Comparison of ENCODE assay signal across 14 mouse cellular contexts in the genomic region with DNA sequence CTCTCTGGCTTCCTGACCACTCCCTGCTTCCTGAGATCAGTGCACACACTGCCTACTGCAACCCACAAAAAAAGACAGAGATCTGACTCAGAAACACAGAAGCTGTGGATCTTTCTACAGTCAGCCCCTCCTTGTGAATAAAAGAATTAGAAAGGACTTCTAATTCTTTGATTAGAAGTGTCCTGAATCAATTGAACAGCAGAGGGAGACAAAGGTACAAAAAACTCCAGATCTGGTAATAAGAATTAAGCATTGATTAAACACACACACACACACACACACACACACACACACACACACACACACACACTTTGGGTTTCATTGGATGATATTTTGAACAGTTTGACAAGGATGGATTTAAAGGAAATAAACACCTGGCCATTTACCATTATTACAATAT. TPM values are rescaled to one million over a fixed set of nuclear protein-coding genes. Genes with fewer than 3 reads are reported as not detected.
DNase-seq lines count a peak whose midpoint lies in the region; ATAC-seq and TF ChIP-seq lines count a peak whose summit lies in the region.
"Had no signal": no experiment of that assay in that cellular context is flagged by ENCODE, and none has a peak within 500 bp of the region (broad histone marks: within the 10 kb centered on the region; RNA-seq: fewer than 3 reads in every experiment).

No protein-coding gene starts in this region.

- ATAC-seq in kidney, postnatal 0 days (replicated peaks; ENCODE audit: low FRiP score, low read depth): no peak
- no peak for ATAC-seq in kidney, embryonic 16.5 days (ENCODE audit: low FRiP score, low TSS enrichment)

- no peaks in the 10 kb centered on the region for H3K9me3 ChIP-seq in kidney, postnatal 0 days (replicated peaks; ENCODE audit: low read length)
- no peaks in the 10 kb centered on the region for H3K9me3 ChIP-seq in kidney, embryonic 16.5 days (ENCODE audit: low read length)
- H3K9me3 ChIP-seq: megakaryocyte, embryonic 14.5 days had no signal

- no peak overlapping the region for H3K4me3 ChIP-seq in kidney, postnatal 0 days (replicated peaks; ENCODE audit: low read depth, low read length)
- H3K4me3 ChIP-seq in kidney, embryonic 16.5 days (ENCODE audit: low read length): no peak overlapping the region
- H3K4me3 ChIP-seq: megakaryocyte, embryonic 14.5 days had no signal

- no peak overlapping the region for H3K4me2 ChIP-seq in kidney, postnatal 0 days (ENCODE audit: low read length)
- H3K4me2 ChIP-seq in kidney, embryonic 16.5 days (replicated peaks; ENCODE audit: low read depth, low read length): no peak overlapping the region
- H3K4me2 ChIP-seq: heart, embryonic 11.5 days had no signal

- no peaks in the 10 kb centered on the region for H3K27me3 ChIP-seq in kidney, postnatal 0 days (ENCODE audit: insufficient read depth, low read length)
- no peaks in the 10 kb centered on the region for H3K27me3 ChIP-seq in kidney, embryonic 16.5 days (ENCODE audit: insufficient read depth, low read length)
- H3K27me3 ChIP-seq: megakaryocyte, embryonic 14.5 days had no signal

- no peak overlapping the region for H3K27ac ChIP-seq in kidney, postnatal 0 days
- H3K27ac ChIP-seq in kidney, embryonic 16.5 days (ENCODE audit: low read length): no peak overlapping the region

- peak; percentile 11 for DNase-seq in embryo, embryonic 11 days
- DNase-seq in embryo, embryonic 10 days (ENCODE audit: low spot score): no peak
- peak; percentile 39 for DNase-seq in kidney, postnatal 0 days (ENCODE audit: low spot score)
- DNase-seq in 3T3-L1 (ENCODE audit: low read depth, low spot score) (peak; percentile 54), R1 (ENCODE audit: low read depth, low spot score) (peak; percentile 11)
- no peak for DNase-seq in thymus, postnatal 25 days
- DNase-seq in layer of hippocampus, postnatal 36 days: no peak
- DNase-seq: adrenal gland, adult 8-10 months; kidney, adult 18-20 months; thymus, adult 18-20 months had no signal

- H3K9ac ChIP-seq in kidney, postnatal 0 days (ENCODE audit: low read depth, low read length): no peak overlapping the region
- no peak overlapping the region for H3K9ac ChIP-seq in kidney, embryonic 16.5 days (replicated peaks; ENCODE audit: low read length)

- H3K36me3 ChIP-seq in kidney, postnatal 0 days (ENCODE audit: insufficient read depth, low read length): no peaks in the 10 kb centered on the region
- H3K36me3 ChIP-seq in kidney, embryonic 16.5 days (ENCODE audit: insufficient read depth, low read length): no peaks in the 10 kb centered on the region

- peak; percentile 53 for TF ChIP-seq CTCF in kidney, postnatal 0 days (IDR thresholded peaks at IDR 0.05; ENCODE audit: low read depth)

- H3K4me1 ChIP-seq in kidney, postnatal 0 days (replicated peaks; ENCODE audit: insufficient read depth, low read length): no peaks in the 10 kb centered on the region
- H3K4me1 ChIP-seq in kidney, embryonic 16.5 days (ENCODE audit: insufficient read depth, low read length): no peaks in the 10 kb centered on the region

RNA-seq across cellular contexts. Expression of a gene that starts 24.2 kb away (rescaled TPM):
- 2.4 TPM in 2 replicates for polyA plus RNA-seq in kidney, postnatal 0 days (2015; fragmentation: Nextera tagmentation; extraction: Ambion mirVana)
- polyA plus RNA-seq in kidney, embryonic 16.5 days (2015; fragmentation: Nextera tagmentation; extraction: Ambion mirVana): 1.0 and 1.1 TPM in 2 replicates
- total RNA-seq in layer of hippocampus, postnatal 36 days (2021): 1 to 10 TPM; 1.8 to 2.7 TPM
- polyA plus RNA-seq: neural tube, embryonic 14.5 days had no signal

RNA-seq across cellular contexts. Expression of a gene that starts 54.4 kb away (rescaled TPM):
- polyA plus RNA-seq in kidney, postnatal 0 days (2015; fragmentation: Nextera tagmentation; extraction: Ambion mirVana): not detected in 2 replicates
- polyA plus RNA-seq in kidney, embryonic 16.5 days (2015; fragmentation: Nextera tagmentation; extraction: Ambion mirVana): 0.14 TPM in 1 of 2 replicates, not detected in the other
- total RNA-seq in layer of hippocampus, postnatal 36 days (2021): not detected

Comparison
In these comparisons a context has a peak if more than half of its experiments do, and no peak if none do; other contexts are left out.
1. DNase-seq: peak in embryo, embryonic 11 days (single experiment), kidney, postnatal 0 days (single experiment), 3T3-L1 (single experiment) and R1 (single experiment); none in embryo, embryonic 10 days (single experiment), thymus, postnatal 25 days (single experiment) and layer of hippocampus, postnatal 36 days (0 of 2).